Mouse (Mus musculus) liver, adult 2 months (tissue): ENCODE results near the gene Tmem9.

Source experiments
- CTCF ChIP-seq: fragments of 200-500 bp; IDR thresholded peaks from 2 replicates; pipeline ENCODE4 v1.5.1; 2011; ENCODE audit warnings: low read depth, low read length, control low read depth
- POLR2A ChIP-seq: fragments of 200-500 bp; IDR thresholded peaks from 2 replicates; pipeline ENCODE4 v1.6.1; 2011; ENCODE audit warnings: low read length, control low read depth; ENCODE audit not compliant: insufficient read depth; ENCODE audit errors: extremely low read depth

- TF ChIP-seq CTCF = no peak
- no peak for TF ChIP-seq POLR2A
Observed at GRCm38 (mm10) chr1:136031697-136032096, 23.7 kb downstream of the Tmem9 start.
